Comparison of ENCODE assay signal across 26 mouse cellular contexts in genomic region chr10:59820886-59821285, GRCm38 (mm10).
"Had no signal": no experiment of that assay in that cellular context is flagged by ENCODE, and none has a peak within 500 bp of the region (broad histone marks: within the 10 kb centered on the region; RNA-seq: fewer than 3 reads in every experiment).

No protein-coding gene starts in this region.

- H3K4me2 ChIP-seq: heart, embryonic 11.5 days; heart, embryonic 13.5 days; heart, embryonic 15.5 days; hindbrain, embryonic 13.5 days; hindbrain, embryonic 15.5 days; kidney, embryonic 15.5 days; limb, embryonic 13.5 days; limb, embryonic 15.5 days; liver, embryonic 11.5 days had no signal

- H3K36me3 ChIP-seq: heart, embryonic 15.5 days; hindbrain, embryonic 13.5 days; hindbrain, embryonic 15.5 days; kidney, embryonic 15.5 days; limb, embryonic 13.5 days had no signal

- H3K27me3 ChIP-seq: heart, embryonic 13.5 days; heart, embryonic 15.5 days; hindbrain, embryonic 13.5 days; hindbrain, embryonic 15.5 days; kidney, embryonic 15.5 days; limb, embryonic 13.5 days; limb, embryonic 15.5 days had no signal

- DNase-seq: gastrocnemius, postnatal 14 days; gastrocnemius, postnatal 36 days; heart, adult 11 months; heart, adult 2 months; heart, postnatal 14 days; heart, postnatal 36 days; kidney, adult 11 months; kidney, adult 2 months; kidney, adult 9 months; kidney, postnatal 14 days; kidney, postnatal 36 days; layer of hippocampus, adult 9-11 months; layer of hippocampus, postnatal 36 days; left cerebral cortex, postnatal 4 days had no signal

- H3K27ac ChIP-seq: heart, adult 2 months; heart, embryonic 13.5 days; heart, embryonic 15.5 days; hindbrain, embryonic 13.5 days; hindbrain, embryonic 15.5 days; hindbrain, postnatal 0 days; kidney, embryonic 15.5 days; kidney, postnatal 0 days; limb, embryonic 13.5 days; limb, embryonic 15.5 days had no signal

- H3K4me3 ChIP-seq: heart, adult 2 months; heart, embryonic 13.5 days; heart, embryonic 15.5 days; hindbrain, embryonic 13.5 days; hindbrain, embryonic 15.5 days; kidney, embryonic 15.5 days; limb, embryonic 13.5 days; limb, embryonic 15.5 days had no signal

- H3K9ac ChIP-seq: heart, embryonic 13.5 days; heart, embryonic 15.5 days; hindbrain, embryonic 13.5 days; hindbrain, embryonic 15.5 days; kidney, embryonic 15.5 days; limb, embryonic 13.5 days; limb, embryonic 15.5 days had no signal

- H3K4me1 ChIP-seq: heart, embryonic 15.5 days had no signal

- ATAC-seq: intestine, embryonic 16.5 days had no signal

- H3K9me3 ChIP-seq: heart, embryonic 13.5 days; heart, embryonic 15.5 days; hindbrain, embryonic 13.5 days; hindbrain, embryonic 15.5 days; kidney, embryonic 15.5 days; limb, embryonic 13.5 days; limb, embryonic 15.5 days had no signal
